Mouse (Mus musculus) heart, postnatal 0 days (tissue): ENCODE data around the gene Dnah17.

ENCODE experiments used
- CTCF ChIP-seq: IDR thresholded peaks from 2 replicates; pipeline ENCODE4 v1.5.1; 2016; ENCODE audit warnings: antibody characterized with exemption, control low read depth, low read depth
- EP300 ChIP-seq: IDR thresholded peaks from 2 replicates; pipeline ENCODE4 v1.6.1; 2016; ENCODE audit warnings: antibody characterized with exemption, low read depth

- TF ChIP-seq CTCF: no peak
- TF ChIP-seq EP300: no peak
Observed at GRCm38 (mm10) chr11:118145092-118145491, 14.7 kb upstream of the Dnah17 start.
